In the genomic region with DNA sequence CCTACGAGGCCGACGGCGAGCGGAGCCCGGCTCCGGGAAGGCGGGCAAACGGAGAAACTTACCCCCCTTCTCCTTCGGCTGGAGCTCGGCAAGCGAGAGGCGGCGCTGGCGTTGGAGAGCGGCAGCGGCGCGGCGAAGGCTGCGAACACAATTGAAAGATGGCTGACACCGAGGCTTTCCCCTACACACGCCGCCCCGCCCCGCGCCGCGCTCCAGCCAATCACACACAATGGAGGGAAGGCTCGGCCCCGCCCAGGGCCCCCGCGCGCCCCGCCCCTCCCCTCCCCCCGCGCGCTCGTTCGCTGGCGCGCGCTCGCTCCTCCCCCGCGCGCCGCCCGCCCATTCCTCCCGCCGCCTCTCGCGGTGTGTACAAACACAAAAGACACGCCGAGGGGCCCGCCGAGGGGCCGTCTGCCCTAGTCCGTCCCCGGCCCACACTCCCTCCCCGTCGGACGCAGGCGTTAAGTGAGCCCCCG, we compare ENCODE assay signal across 8 mouse cellular contexts. TPM values are rescaled to one million over a fixed set of nuclear protein-coding genes. Genes with fewer than 3 reads are reported as not detected.
DNase-seq lines count a peak whose midpoint lies in the region; ATAC-seq and TF ChIP-seq lines count a peak whose summit lies in the region.

No protein-coding gene starts in this region.

- peak; percentile 94 for DNase-seq in adipocyte (ENCODE audit: low spot score)
- DNase-seq in gastrocnemius, adult 8-10 months (ENCODE audit: low spot score in 2 of 2), result peak; percentile 90 to 94
- DNase-seq in induced T-regulatory cell, adult 2 months (ENCODE audit: low read depth), result peak; percentile 97
- DNase-seq in left cerebral cortex, adult 8-10 months (ENCODE audit: low spot score in 2 of 2), result peak; percentile 88 to 89
- peak; percentile 94 for DNase-seq in right cerebral cortex, adult 18-20 months
- DNase-seq in urinary bladder, adult 2 months (ENCODE audit: low spot score), result peak; percentile 98

- peak overlapping the region; percentile 96 for H3K4me3 ChIP-seq in cortical plate, adult 2 months (ENCODE audit: insufficient read depth, low read length)

- H3K27ac ChIP-seq in cortical plate, adult 2 months (ENCODE audit: insufficient read depth, low read length), result peak overlapping the region; percentile 98

- no peak for TF ChIP-seq CTCF in cortical plate, adult 2 months (IDR thresholded peaks at IDR 0.05; ENCODE audit: extremely low read depth, insufficient read depth, low read length)

- TF ChIP-seq POLR2A in cortical plate, adult 2 months (IDR thresholded peaks at IDR 0.05; ENCODE audit: extremely low read depth, insufficient read depth, low read length), result peak; percentile 96

- ATAC-seq in megakaryocyte, adult 5-6 weeks (ENCODE audit: poor library complexity, severe bottlenecking), result peak; percentile 82

- H3K4me1 ChIP-seq in cortical plate, adult 2 months (ENCODE audit: control insufficient read depth, insufficient read depth, low read length), result peaks cover 5% of the 10 kb centered on the region

RNA-seq across cellular contexts. Expression of a gene that starts 0.3 kb away (rescaled TPM):
- polyA plus RNA-seq in cortical plate, adult 2 months (2012; rRNA removed), result 334 and 359 TPM in 2 replicates
- total RNA-seq in gastrocnemius, adult 8-10 months (2022), result 100 to 1,000 TPM; 274 to 310 (median 289) TPM
- 100 to 1,000 TPM; 259 to 296 (median 268) TPM for total RNA-seq in left cerebral cortex, adult 8-10 months (2022)
- 3,482 and 3,921 TPM in 2 replicates for total RNA-seq in megakaryocyte, adult 5-6 weeks (2015)
- 2,689 and 3,338 TPM in 2 replicates for total RNA-seq in megakaryocyte, adult 5-6 weeks (2017)
- polyA plus RNA-seq in urinary bladder, adult 2 months (2012; rRNA removed), result 810 and 870 TPM in 2 replicates

RNA-seq across cellular contexts. Expression of a gene that starts 37.5 kb away (rescaled TPM):
- 16.1 and 16.2 TPM in 2 replicates for polyA plus RNA-seq in cortical plate, adult 2 months (2012; rRNA removed)
- total RNA-seq in gastrocnemius, adult 8-10 months (2022), result 1 to 10 TPM; 6.8 to 8.4 (median 7.6) TPM
- 10 to 100 TPM; 18.7 to 23.4 (median 21.9) TPM for total RNA-seq in left cerebral cortex, adult 8-10 months (2022)
- total RNA-seq in megakaryocyte, adult 5-6 weeks (2015), result 18.1 and 21.1 TPM in 2 replicates
- 24.8 and 34.9 TPM in 2 replicates for total RNA-seq in megakaryocyte, adult 5-6 weeks (2017)
- 18.3 and 19.0 TPM in 2 replicates for polyA plus RNA-seq in urinary bladder, adult 2 months (2012; rRNA removed)

Comparison
In these comparisons a context has a peak if more than half of its experiments do, and no peak if none do; other contexts are left out.
1. Peak in every context shown above with its lines: DNase-seq, ATAC-seq, H3K4me3 ChIP-seq and H3K27ac ChIP-seq.
2. RNA of a gene that starts 0.3 kb away (total RNA-seq): 2,689 to 3,921 TPM in megakaryocyte, adult 5-6 weeks; 274 to 310 TPM in gastrocnemius, adult 8-10 months and 259 to 296 TPM in left cerebral cortex, adult 8-10 months; every median in the first group is over 4 times any median in the second.